Mouse (Mus musculus) MEL (cell line): ENCODE data around the gene Ywhab. TPM values are rescaled to one million over a fixed set of nuclear protein-coding genes. Genes with fewer than 3 reads are reported as not detected.

ENCODE experiments used
- DNase-seq: peaks from one replicate; pipeline ENCODE4 v3.0.0; 2011; ENCODE audit warnings: low read depth, low spot score
- H3K27ac ChIP-seq: 2 replicates; pipeline ENCODE4 v1.5.1; 2012; ENCODE audit warnings: low read depth, mild to moderate bottlenecking, control low read depth, low read length, moderate library complexity; ENCODE audit not compliant: control insufficient read depth
- H3K27me3 ChIP-seq, 2 experiments: fragments of 150-350 bp in 1 of 2; sonication (generic) in 1 of 2; 2 replicates each; pipeline ENCODE4 v1.6.1; 2012; ENCODE audit warnings: low read length in 2 of 2, mild to moderate bottlenecking in 2 of 2, improper control_type of control experiment in 1 of 2, moderate library complexity in 1 of 2; ENCODE audit not compliant: insufficient read depth in 2 of 2, control insufficient read depth in 1 of 2
- H3K36me3 ChIP-seq, 2 experiments: 2 replicates each; pipeline ENCODE4 v1.6.1; 2012 to 2014; ENCODE audit warnings: low read length in 2 of 2, improper control_type of control experiment in 1 of 2, inconsistent platforms in 1 of 2, mild to moderate bottlenecking in 1 of 2; ENCODE audit not compliant: insufficient read depth in 2 of 2, control insufficient read depth in 1 of 2
- H3K4me1 ChIP-seq, 2 experiments: fragments of 150-350 bp in 1 of 2; sonication (generic) in 1 of 2; 2 replicates each; pipeline ENCODE4 v1.6.1; 2012; ENCODE audit warnings: low read length in 2 of 2, improper control_type of control experiment in 1 of 2, mild to moderate bottlenecking in 1 of 2; ENCODE audit not compliant: insufficient read depth in 2 of 2, control insufficient read depth in 1 of 2
- H3K4me3 ChIP-seq, 2 experiments: fragments of 150-350 bp in 1 of 2; sonication (generic) in 1 of 2; 2 replicates each; pipeline ENCODE4 v1.5.1; 2012; ENCODE audit warnings: low read depth in 2 of 2, low read length in 2 of 2, mild to moderate bottlenecking in 2 of 2, moderate library complexity in 2 of 2, control low read depth in 1 of 2, improper control_type of control experiment in 1 of 2; ENCODE audit not compliant: control insufficient read depth in 1 of 2, insufficient read depth in 1 of 2
- H3K79me2 ChIP-seq: 2 replicates; pipeline ENCODE4 v1.6.1; 2012; ENCODE audit warnings: mild to moderate bottlenecking, low read length, moderate library complexity; ENCODE audit not compliant: control insufficient read depth, poor library complexity, insufficient read depth
- H3K9ac ChIP-seq: 2 replicates; pipeline ENCODE4 v1.6.1; 2012; ENCODE audit warnings: low read depth, mild to moderate bottlenecking, control low read depth, low read length, moderate library complexity; ENCODE audit not compliant: control insufficient read depth, poor library complexity, severe bottlenecking
- H3K9me3 ChIP-seq: fragments of 150-350 bp; sonication (generic); replicated peaks from 2 replicates; pipeline ENCODE4 v1.6.1; 2012; ENCODE audit warnings: mild to moderate bottlenecking, low read length, improper control_type of control experiment, moderate library complexity; ENCODE audit not compliant: insufficient read depth
- BHLHE40 ChIP-seq: IDR thresholded peaks from 2 replicates; pipeline ENCODE4 v1.6.1; 2012; ENCODE audit warnings: low read depth, mild to moderate bottlenecking, inconsistent platforms, low read length, improper control_type of control experiment, borderline replicate concordance
- CHD2 ChIP-seq: IDR thresholded peaks from 2 replicates; pipeline ENCODE4 v1.6.1; 2011; ENCODE audit warnings: low read length, improper control_type of control experiment
- E2F4 ChIP-seq: IDR thresholded peaks from 2 replicates; pipeline ENCODE4 v1.6.1; 2011; ENCODE audit warnings: low read depth, low read length, improper control_type of control experiment, borderline replicate concordance
- ETS1 ChIP-seq: IDR thresholded peaks from 2 replicates; pipeline ENCODE4 v1.6.1; 2012; ENCODE audit warnings: low read depth, mild to moderate bottlenecking, inconsistent platforms, low read length, improper control_type of control experiment, moderate library complexity
- GABPA ChIP-seq: IDR thresholded peaks from 2 replicates; pipeline ENCODE4 v1.6.1; 2012; ENCODE audit warnings: low read depth, mild to moderate bottlenecking, inconsistent platforms, low read length, improper control_type of control experiment, moderate library complexity
- JUND ChIP-seq: IDR thresholded peaks from 2 replicates; pipeline ENCODE4 v1.6.1; 2011; ENCODE audit warnings: low read depth, mild to moderate bottlenecking, improper control_type of control experiment, low read length
- KAT2A ChIP-seq: conservative IDR thresholded peaks from 2 replicates; pipeline ENCODE4 v1.6.1; 2012; ENCODE audit warnings: low read depth, low read length, improper control_type of control experiment, inconsistent platforms
- MEF2A ChIP-seq: IDR thresholded peaks from 2 replicates; pipeline ENCODE4 v1.6.1; 2014; ENCODE audit warnings: low read depth, mild to moderate bottlenecking, inconsistent platforms, low read length, improper control_type of control experiment; ENCODE audit not compliant: poor library complexity, insufficient replicate concordance, severe bottlenecking; ENCODE audit errors: extremely low read depth
- MYC ChIP-seq: IDR thresholded peaks from 2 replicates; pipeline ENCODE4 v1.6.1; 2011; ENCODE audit warnings: low read depth, mild to moderate bottlenecking, low read length, improper control_type of control experiment, moderate library complexity
- NELFE ChIP-seq: IDR thresholded peaks from 2 replicates; pipeline ENCODE4 v1.6.1; 2011; ENCODE audit warnings: low read depth, low read length, improper control_type of control experiment
- POLR2AphosphoS2 ChIP-seq: IDR thresholded peaks from 2 replicates; pipeline ENCODE4 v1.6.1; 2011; ENCODE audit warnings: low read length, improper control_type of control experiment
- POLR2AphosphoS5 ChIP-seq: IDR thresholded peaks from 2 replicates; pipeline ENCODE4 v1.6.1; 2012; ENCODE audit warnings: low read depth, borderline replicate concordance, mild to moderate bottlenecking, inconsistent platforms, low read length, moderate library complexity, mixed read lengths
- TBP ChIP-seq: IDR thresholded peaks from 2 replicates; pipeline ENCODE4 v1.8.0; 2011; ENCODE audit warnings: low read depth, low read length, improper control_type of control experiment
- TCF12 ChIP-seq: IDR thresholded peaks from 2 replicates; pipeline ENCODE4 v1.6.1; 2014; ENCODE audit warnings: low read depth, mild to moderate bottlenecking, inconsistent platforms, low read length, improper control_type of control experiment, moderate library complexity
- UBTF ChIP-seq: IDR thresholded peaks from 2 replicates; pipeline ENCODE4 v1.6.1; 2012; ENCODE audit warnings: low read depth, mild to moderate bottlenecking, inconsistent platforms, low read length, improper control_type of control experiment, moderate library complexity, borderline replicate concordance; ENCODE audit not compliant: insufficient read depth
- USF1 ChIP-seq: IDR thresholded peaks from 2 replicates; pipeline ENCODE4 v1.6.1; 2014; ENCODE audit warnings: low read depth, mild to moderate bottlenecking, inconsistent platforms, low read length, improper control_type of control experiment, moderate library complexity
- ZC3H11A ChIP-seq: IDR thresholded peaks from 2 replicates; pipeline ENCODE4 v1.6.1; 2012; ENCODE audit warnings: low read depth, mild to moderate bottlenecking, inconsistent platforms, low read length, improper control_type of control experiment
- ZMIZ1 ChIP-seq: IDR thresholded peaks from 2 replicates; pipeline ENCODE4 v1.6.1; 2012; ENCODE audit warnings: low read depth, mild to moderate bottlenecking, inconsistent platforms, low read length, improper control_type of control experiment, moderate library complexity
- ZNF384 ChIP-seq: IDR thresholded peaks from 2 replicates; pipeline ENCODE4 v1.6.1; 2012; ENCODE audit warnings: low read depth, mild to moderate bottlenecking, inconsistent platforms, low read length, improper control_type of control experiment
- polyA plus RNA-seq, 2 experiments: library from polyadenylated mRNA; stranded (reverse) in 1 of 2; unstranded in 1 of 2; fragments of >175 nt in 1 of 2; fragments of >200 nt in 1 of 2; gene quantifications; 2 replicates each; pipeline versions ENCODE4 v1.2.1 to v1.2.4; 2012; ENCODE audit warnings: low replicate concordance in 2 of 2, low read depth in 1 of 2; ENCODE audit not compliant: insufficient read length in 2 of 2, insufficient read depth in 1 of 2, missing spikeins in 1 of 2
- total RNA-seq: library from RNA; depleted of rRNA; stranded (reverse); fragments of 300-350 nt; gene quantifications from 2 replicates; pipeline ENCODE4 v1.2.3, GENCODE M21; 2012

Ywhab gene
- total and polyA plus RNA-seq, 3 experiments: 71.4 to 717 (median 179) TPM

GRCm38 (mm10) chr2:163970326-163970725, 24.4 kb upstream of the Ywhab start:
- no peaks in the 10 kb centered on the region for H3K9me3 ChIP-seq

GRCm38 (mm10) chr2:163974056-163974455, 20.7 kb upstream of the Ywhab start:
- Histone ChIP-seq H3K9me3 (no peaks in the 10 kb centered on the region), H3K4me1 (no peaks in the 10 kb centered on the region), H3K27ac (no peak overlapping the region), H3K79me2 (no peaks in the 10 kb centered on the region), H3K27me3 (no peaks in the 10 kb centered on the region), H3K36me3 (no peaks in the 10 kb centered on the region), H3K4me3 (no peak overlapping the region), H3K9ac (no peak overlapping the region)
- TF ChIP-seq MYC: no peak
- no peak for TF ChIP-seq POLR2AphosphoS5
- TF ChIP-seq POLR2AphosphoS2: no peak
- TF ChIP-seq E2F4: no peak
- TF ChIP-seq TCF12: no peak
- TF ChIP-seq UBTF: no peak
- no peak for TF ChIP-seq CHD2
- no peak for TF ChIP-seq JUND
- no peak for TF ChIP-seq NELFE
- TF ChIP-seq KAT2A: no peak
- TF ChIP-seq TBP: no peak
- no peak for TF ChIP-seq GABPA
- no peak for TF ChIP-seq ZMIZ1
- TF ChIP-seq BHLHE40: no peak
- no peak for TF ChIP-seq MEF2A
- no peak for TF ChIP-seq ZNF384
- DNase-seq: no peak

More at GRCm38 (mm10) chr2:163970326-163970725, 24.4 kb upstream of the Ywhab start:
- H3K4me3 ChIP-seq: no peak overlapping the region
- no peaks in the 10 kb centered on the region for H3K79me2 ChIP-seq
- no peak overlapping the region for H3K27ac ChIP-seq
- no peak overlapping the region for H3K9ac ChIP-seq
- no peak for DNase-seq
- no peak for TF ChIP-seq POLR2AphosphoS5
- TF ChIP-seq GABPA: no peak
- TF ChIP-seq ETS1: no peak
- TF ChIP-seq ZNF384: no peak
- TF ChIP-seq ZC3H11A: no peak
- no peak for TF ChIP-seq USF1
- no peak for TF ChIP-seq BHLHE40
- TF ChIP-seq, all 39 proteins: peak for 0
- Histone ChIP-seq H3K36me3 (no peaks in the 10 kb centered on the region), H3K27me3 (no peaks in the 10 kb centered on the region), H3K4me1 (no peaks in the 10 kb centered on the region)
